Mouse (Mus musculus): ENCODE data around the gene Ifnb1. TPM values are rescaled to one million over a fixed set of nuclear protein-coding genes. Genes with fewer than 3 reads are reported as not detected.
A peak's percentile ranks its signal among the peaks of the same experiment; 100 is the strongest.
"Not testable (repeated sequence)": the region's sequence is repeated elsewhere in the genome, so short reads cannot be mapped to it uniquely, and the experiment has no call there.

The Ifnb1 gene
- polyA plus RNA-seq (2017; shearing (Covaris generic)) = not detected

DNA sequence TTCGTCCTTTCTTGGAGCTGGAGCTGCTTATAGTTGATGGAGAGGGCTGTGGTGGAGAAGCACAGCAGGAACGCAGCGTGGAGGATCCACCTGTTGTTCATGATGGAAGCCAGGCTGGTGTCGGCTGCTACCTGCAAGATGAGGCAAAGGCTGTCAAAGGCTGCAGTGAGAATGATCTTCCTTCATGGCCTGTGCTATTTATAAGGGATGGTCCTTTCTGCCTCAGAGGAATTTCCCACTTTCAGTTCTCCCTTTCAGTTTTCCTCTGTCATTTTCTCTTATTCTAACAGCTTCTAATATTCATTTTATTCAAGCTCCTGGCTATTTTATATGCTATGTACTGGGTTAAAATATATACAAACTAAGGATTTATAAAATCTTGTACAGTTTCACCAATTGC lies at the start of gene Ifnb1:
Ifnb1 (minus strand) TSS at position 101 of the 400 bp plus-strand sequence.
- no peak for ATAC-seq

DNA sequence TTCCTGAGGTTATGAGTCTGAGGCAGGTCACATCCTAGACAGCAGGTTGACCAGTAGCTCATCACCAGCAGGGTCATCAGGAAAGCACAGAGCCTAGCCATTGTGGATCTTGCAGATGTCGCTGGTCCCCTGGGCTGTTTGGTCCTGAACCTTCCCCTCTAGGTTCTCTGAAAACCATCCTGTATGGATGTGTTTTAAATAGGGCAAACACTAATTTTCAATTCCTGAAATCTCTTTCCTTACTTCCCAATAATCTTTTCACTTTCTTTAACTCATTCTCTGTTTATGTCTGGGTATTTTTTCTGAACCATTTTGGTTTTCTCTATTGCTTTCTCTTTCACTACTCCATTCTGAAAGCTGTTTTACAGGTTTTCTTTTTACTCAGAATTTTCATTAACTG lies 49.1 kb upstream of the Ifnb1 start, which contains the start of gene Ifna14:
Ifna14 (minus strand) TSS at position 101 of the 400 bp plus-strand sequence.
- no peak for ATAC-seq

DNA sequence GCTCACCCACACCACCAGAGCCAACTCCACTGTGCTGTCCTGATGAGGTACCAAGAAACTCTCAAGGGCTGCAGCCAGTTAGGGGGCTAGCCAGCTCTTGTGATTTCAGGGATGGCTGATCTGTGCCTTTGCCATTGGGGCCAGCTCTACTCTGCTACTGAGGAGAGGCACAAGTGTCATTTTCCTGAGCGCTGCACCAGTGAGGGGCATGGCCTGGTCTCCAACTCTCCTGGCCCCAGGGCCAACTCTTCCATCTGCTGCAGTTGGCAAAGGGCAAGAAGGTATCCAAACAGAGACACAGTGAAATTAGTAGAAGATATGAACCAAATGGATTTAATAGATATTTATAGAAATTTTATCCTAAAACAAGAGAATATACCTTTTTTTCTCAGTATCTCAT lies 39.2 kb upstream of the Ifnb1 start:
- no peak for ATAC-seq

DNA sequence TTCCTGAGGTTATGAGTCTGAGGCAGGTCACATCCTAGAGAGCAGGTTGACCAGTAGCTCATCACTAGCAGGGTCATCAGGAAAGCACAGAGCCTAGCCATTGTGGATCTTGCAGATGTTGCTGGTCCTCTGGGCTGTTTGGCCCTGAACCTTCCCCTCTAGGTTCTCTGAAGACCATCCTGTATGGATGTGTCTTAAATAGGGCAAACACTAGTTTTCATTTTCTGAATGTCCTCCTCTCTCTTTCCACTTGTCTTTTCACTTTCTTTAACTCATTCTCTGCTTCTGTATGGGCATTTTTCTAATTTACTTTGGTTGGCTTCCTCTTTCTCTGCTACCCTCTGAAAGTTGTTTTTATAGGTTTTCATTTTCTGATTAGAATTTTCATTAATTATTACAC lies 35.6 kb upstream of the Ifnb1 start, which contains the start of gene Ifna15:
Ifna15 (minus strand) TSS at position 101 of the 400 bp plus-strand sequence.
- not testable (repeated sequence) for ATAC-seq

DNA sequence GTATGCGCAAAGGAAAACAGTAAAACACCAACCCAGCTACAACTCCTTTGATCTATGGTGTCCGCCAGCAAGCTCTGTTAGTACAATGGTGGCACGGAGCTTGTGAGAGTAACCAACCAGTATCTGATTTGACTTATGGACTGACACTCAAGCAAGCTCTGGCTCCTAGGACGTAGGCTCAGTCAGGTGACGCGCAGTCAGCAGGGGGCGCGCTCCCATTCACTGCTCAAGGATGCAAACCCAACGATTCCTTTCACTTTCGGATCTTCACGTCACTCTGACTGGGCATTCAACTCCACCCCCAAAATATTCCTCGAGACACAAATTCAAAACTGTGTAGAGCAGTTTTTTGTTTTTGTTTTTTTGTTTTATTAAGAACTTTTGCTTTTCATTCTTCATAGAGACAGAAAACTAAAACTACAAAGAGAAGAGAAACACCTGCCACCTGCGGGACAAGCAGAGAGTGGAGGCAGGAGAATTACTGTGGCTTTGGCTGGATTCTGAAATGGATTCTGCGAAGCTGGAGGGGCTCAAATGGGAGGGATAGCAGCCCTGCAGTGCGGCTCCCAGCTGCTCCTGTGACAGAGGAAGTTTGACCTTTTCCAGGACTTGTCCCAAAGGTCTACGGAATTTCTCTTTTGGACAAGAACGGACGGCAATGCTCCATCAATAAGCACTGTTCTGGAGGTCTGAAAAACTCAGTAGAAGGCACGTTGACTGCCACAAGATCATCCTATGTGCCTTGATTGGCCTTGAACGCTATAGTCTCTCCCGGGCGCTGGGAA lies 27.8 kb upstream of the Ifnb1 start:
- ATAC-seq = peak; percentile 100

DNA sequence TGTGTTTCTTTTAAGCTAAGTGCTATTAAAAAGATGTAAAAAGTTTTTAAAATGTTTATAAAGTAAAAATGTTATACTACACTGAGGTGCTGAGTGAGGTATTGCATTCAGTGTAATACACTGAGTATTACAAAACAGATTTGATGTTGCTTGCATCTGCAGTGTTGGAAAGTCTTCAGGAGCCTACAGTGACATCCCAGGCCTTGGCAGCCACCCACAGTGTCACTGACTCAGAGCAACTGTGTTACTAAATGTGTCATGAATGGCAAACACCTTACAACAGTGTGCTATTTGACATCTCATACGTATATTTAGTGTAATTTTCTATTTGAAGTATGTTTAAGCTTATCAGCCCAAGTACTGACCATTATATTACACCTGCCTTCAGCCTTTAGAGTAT lies 25.4 kb upstream of the Ifnb1 start:
- ATAC-seq = no peak

DNA sequence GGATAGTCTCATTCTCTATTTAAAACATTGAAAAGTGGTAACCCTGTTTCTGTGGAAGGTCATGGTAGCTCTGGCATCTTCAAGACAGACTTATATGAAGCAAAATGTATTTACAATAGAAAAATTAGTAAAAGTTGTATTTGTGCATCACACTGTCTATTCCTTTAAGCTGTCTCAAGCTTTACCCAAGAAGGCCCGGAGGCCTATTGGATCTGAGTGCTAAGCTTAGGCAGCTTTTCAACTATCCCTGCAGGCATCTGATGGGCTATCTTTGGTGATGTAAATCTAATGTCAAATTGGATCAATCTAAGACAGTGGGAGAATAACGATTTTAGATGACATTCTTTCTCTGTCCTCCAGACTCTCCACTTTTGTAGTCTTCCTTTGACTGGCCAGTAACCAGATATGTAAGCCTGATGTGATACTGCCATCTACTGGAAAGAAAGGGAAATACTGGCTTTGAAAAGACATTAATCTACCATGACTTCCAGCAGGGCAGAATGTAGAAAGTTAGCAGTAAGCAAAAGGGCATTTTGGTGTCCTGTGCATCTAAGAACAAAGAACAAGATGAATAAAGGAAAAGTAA lies 21.2 kb upstream of the Ifnb1 start:
- ATAC-seq = peak; percentile 84

DNA sequence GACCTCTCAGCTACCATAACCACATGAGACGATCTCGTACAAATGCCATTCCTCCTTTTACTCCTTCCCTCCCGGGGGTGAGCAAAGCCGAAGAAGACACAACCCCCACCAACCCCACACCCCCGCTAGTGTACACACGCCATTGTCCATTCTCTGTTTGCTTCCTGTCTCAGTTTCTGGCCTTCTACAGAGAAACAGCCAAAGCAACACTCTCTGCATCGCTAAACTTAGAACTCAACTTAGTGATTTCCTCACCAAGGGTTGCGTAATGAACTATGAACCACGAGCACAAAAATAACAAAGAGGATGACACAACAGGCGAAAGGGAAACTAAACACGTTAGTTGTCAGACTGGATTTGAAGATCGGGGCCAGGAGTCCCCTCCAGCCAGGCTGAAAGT lies 14.8 kb upstream of the Ifnb1 start:
- peak; percentile 40 for ATAC-seq

DNA sequence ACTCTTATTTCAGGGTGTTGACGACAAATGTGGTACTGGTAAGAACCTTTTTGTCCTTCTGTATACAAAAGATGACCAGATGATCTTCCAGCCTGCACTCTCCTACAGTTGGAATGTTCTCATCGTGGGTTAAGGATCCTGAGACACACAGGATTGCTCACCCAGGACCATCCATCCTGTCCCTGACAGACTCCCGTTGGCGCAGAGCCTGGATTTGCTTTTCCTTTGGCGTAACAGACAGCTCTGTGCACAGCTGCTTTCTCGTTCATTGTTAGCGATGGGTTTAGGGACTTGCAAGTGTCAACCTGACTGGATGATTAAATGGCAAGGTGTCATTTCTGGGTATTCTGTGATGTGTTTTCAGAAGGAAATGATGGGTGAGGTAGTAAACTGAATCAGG lies 14.1 kb upstream of the Ifnb1 start:
- no peak for ATAC-seq

DNA sequence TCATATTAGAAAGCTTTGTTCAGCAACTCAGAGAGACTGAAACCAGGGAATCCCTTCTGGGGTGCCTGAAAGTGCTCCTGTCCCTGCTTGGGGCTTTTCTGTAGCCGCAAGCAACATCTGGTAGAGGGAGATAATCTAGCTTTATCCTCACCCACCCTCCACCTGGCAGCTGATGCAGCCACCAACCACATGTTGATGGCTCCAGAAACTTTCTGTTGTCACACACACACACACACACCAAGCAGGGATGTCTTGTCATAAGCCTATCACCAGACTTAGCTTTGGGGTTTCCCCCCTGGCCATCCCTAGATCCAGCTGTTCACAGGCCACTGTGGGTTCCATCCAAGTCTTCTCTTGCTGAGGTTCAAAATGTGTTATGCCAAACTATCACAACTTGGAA lies 13.2 kb upstream of the Ifnb1 start:
- ATAC-seq = no peak

DNA sequence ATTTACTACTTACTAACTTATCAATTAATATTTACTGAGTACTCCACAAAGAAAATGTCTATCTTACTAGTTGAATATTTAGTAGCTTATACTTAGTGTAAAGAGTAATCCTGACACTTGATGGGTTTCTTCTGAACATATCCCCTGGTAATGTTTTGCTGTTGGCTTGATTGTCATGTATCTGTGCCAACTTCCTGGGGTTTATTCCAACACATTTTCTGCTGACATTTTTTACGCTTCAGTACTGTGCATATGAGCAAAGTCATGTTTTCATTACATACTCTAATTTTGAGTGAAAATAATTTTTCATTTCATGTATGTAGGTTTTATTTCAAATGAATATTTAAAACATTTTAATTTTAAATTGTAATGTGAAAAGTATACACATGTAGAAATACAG lies 12.3 kb upstream of the Ifnb1 start:
- no peak for ATAC-seq

DNA sequence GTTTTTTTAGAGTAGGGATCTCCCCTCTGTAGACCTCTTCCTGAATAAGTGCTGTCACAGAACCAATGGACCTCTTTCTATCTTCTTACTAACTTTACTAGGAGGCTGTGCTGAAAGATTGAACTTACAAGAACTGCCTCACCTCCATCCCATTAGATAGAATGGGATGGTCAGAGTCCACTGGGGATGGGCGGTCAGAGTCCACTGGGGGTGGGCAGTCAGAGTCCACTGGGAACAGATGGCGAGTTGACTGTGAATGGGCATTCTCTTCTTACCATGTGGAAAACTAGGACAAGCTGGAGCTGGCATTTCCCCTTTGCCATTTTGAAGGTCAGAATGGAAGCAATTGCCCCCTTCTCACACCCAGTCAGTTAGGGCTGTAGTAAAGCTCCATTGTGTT lies 10.9 kb upstream of the Ifnb1 start:
- ATAC-seq = no peak

DNA sequence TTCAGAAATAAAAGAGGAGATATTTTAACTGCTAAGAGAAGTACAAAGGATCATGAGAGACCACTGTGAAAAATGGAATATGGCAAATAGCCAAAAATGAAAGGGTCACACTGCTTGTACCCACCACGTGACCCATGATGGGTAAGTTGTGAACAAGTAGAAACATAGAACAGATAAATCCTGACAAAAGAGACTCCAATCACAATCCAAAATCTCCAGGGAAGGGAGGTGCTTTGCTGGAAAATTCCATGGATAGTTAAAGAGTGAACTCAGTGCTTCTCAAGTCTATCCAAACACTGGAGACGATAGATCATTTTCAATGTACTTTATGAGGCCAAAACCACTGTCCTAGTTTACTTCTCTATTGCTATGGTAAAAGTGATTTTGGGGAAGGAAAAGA lies 8.3 kb upstream of the Ifnb1 start:
- ATAC-seq = no peak

DNA sequence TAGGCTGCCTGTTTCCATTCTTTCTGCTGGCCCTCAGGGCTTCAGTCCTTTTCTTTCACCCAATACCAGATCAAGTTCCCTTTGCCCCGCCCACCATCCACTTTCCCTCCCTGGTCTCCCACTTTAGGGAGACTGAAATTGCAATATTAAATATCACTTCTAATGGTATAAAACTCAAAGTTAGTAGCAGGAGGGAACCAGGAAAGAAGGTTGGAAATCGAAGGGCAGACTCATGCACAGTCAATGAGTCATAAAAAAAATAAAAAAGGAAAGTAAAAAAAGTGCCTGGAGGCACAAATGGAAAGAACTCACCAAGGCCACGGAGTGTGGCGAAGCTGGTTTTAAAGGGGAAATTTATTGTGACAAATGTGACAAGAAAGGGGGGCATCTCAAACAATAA lies 7.7 kb upstream of the Ifnb1 start:
- no peak for ATAC-seq

DNA sequence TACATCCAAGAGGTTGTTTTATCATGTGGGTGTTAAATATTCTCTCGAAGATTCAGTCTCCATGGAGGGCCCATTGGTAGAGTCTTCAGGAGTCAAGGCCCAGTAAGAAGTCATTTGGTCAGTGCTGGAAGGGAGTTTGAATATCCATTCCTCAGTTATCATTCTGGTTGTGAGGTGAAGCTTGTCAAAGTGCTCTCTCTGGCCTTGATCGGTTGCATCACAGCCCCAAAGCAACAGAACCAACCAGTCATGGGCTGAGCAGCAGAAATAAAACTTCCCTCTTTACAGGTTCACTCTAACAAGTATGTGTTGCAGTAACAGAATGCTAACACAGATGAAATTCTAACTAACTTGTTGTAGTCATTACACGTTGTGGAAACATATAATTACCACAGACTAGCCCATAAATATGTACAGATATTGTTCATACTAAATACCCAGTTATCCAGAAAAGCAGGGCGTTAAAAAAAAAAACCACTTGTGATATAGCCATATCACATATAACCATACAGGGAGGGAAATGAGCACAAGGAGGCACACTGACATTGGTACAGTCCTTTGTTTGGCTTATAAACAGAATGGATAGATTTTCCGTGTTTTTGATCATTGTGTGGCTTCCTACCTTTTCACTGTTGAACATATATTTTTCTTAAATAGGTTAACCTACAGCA lies 3.9 kb upstream of the Ifnb1 start:
- no peak for ATAC-seq

DNA sequence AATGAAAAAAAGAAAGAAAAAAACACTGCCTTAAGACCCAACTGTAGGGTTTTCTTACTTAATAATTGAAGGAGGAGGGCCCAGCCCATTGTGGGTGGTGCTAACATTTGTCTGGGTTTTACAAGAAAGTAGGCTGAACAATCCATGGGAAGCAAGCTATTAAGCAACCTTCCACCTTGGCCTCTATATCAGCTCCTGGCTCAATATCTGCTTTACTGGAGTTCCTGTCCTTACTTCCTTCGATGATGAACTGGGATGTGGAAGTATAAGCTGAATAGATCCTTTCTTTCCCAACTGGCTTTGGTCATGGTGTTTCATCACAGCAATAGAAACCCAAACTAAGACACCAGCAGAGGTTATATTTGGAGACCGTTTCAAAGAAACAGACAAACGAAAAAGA lies 2.8 kb upstream of the Ifnb1 start:
- ATAC-seq = no peak

DNA sequence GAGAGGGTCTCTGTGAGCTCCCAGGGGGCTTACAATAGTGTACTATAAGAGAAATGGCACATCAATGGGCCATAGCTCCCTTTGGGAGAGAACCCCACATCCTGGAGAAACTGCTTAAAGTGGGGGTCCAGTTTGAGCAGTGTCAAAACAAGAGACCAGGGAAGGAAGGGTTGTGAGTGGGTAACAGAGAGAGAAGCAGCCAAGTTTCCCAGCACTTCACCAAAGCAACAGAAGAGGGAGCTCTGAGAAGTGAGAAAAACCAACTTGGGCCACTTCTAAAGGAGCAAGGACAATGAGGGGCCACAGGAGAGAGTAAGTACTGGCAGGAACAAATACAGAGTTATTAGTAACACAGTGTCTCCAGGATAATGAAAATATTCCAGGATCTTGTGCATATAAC lies 667 bp upstream of the Ifnb1 start:
- ATAC-seq = no peak

DNA sequence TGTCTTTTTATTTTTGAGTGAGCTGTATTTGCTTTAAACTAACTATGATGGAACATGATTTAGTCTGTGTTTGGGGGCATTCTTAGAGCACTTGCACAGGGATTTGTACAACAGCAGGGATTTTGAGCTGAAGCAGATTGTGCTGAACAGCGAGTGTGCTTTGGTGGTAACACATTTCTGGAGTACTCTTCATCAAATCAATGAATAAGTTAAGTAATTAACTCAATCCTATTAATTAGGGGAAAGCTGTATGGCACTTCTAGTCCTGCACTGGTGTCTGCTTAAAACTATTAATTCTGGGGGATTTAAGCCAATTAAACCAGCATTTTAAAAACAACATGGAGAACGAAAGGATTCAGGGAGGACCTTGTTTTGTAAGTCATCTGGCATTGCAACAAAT lies 4.6 kb downstream of the Ifnb1 start:
- no peak for ATAC-seq

DNA sequence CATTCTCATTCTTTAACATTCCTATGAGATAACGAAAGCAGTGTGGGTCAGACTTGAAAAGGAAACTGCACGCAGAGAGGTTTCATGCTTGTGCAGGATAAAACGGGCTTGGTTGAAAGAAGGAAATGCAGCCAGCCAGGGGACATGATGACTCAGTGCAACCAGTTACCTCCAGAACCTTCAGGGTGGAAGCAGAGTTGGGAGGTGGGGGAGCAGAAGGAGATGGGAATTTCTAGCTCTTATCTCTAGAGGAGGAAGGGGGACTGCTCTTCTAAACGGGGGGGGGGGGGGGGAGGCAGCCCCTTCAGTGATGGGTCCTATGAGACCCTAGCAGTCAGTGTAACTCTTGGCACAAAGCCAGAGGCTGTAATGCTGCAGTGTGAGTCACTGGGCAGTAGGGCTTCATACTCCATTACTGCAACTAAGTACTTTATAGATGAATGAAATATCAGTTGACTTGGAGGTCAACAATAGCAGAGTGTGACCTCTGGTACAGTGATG lies 6.8 kb downstream of the Ifnb1 start:
- no peak for ATAC-seq

DNA sequence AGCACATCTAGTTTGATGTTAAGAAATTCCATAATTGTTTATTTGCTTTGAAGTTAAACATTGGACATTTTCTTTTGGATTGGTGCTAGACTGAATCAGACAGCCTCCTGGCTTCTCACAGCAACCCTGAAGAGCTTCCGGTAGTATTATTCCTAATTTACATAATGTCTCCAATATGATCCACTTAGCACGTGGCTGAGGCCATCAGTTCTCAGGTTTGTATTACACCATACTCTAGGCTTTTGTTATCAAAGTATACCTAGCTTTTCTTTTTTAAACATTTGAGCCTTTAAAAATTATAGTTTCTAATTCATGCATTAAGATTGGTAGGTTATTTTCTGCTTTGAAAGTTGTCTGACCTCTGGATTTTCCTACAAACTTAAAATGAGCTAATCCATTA lies 7.3 kb downstream of the Ifnb1 start:
- no peak for ATAC-seq

DNA sequence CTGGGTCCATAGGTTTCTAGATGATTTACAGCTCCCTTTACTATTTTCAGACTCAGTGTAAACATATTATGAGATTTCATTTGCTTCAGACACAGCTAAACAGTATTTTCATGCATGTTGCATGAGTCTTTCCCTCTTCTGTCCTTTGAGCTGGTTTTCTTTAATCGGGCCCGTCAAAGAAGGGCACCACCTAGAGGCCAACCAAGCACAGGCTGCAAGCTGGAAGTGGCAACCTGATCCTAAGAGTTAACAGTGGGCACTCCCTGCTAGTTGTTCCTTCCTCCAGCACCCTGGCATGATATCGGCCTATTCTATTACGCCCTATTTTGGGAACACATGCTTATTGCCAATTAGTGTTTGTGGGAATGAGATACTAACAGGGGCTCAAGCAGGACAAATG lies 8.2 kb downstream of the Ifnb1 start:
- ATAC-seq = peak; percentile 68

DNA sequence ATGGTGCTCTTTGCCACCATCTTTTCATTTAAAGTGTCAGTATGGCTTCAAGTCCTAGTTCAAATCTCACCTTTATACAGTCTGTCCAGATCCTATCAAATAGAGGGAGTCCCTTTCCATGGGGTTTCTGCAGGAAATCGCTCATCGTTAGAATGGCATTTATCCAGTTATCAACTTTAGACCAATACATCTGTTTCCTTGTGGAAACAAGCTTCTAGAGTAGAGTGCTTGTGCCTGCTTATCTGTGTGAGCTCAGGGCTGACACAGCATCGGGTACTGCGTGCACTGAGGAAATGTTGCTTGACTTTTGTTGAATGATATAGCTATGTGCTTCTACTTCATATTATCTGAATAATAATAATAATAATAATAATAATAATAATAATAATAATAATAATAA lies 8.8 kb downstream of the Ifnb1 start:
- no peak for ATAC-seq

DNA sequence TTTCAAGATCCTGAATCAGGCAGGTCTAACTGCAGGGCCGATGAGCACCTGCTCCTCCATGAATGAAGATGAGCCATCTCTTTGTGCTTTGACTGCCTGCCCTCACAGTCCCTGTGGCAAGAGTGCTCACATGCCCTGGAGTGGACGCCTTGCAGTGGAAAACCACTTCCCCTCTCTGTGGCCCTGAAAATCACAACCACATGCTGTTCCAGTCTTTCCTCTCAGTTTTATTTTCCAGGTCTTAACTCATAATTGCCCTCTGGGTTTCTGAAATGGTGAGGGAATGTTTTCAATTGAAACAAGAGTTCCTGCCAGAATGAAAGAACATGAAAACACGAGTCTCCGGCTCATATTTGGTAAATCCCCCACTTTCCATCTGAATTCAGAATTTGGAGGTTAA lies 18.8 kb downstream of the Ifnb1 start:
- ATAC-seq = no peak

DNA sequence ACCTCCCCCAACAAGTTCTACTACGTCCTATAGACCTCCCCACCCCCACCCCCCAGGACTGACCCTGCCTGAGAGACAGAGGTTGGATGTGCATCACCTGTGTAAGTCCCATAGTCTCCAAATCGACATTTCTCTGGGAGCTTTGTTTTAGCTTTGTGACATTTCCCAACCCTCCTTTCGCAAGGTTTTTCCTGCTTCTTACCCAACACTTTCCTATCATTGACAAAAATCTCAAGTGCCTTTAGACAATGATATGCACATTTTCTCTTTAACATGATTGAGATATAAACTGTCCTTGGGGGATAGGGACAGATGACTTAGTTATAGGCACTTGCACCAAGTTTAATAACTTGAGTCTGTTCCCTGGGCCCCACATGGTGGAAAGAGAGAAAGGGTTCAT lies 21.3 kb downstream of the Ifnb1 start:
- ATAC-seq = no peak

All from activated CD4-positive, CD25-positive, alpha-beta regulatory T cell, adult 4 months (primary cell).